ENCODE assay signal across 17 mouse cellular contexts in genomic region chr8:81512826-81513225, GRCm38 (mm10).
"Had no signal": no experiment of that assay in that cellular context is flagged by ENCODE, and none has a peak within 500 bp of the region (broad histone marks: within the 10 kb centered on the region; RNA-seq: fewer than 3 reads in every experiment).

No protein-coding gene starts in this region.

- H3K27ac ChIP-seq: neural tube, embryonic 12.5 days; neural tube, embryonic 13.5 days; neural tube, embryonic 15.5 days; stomach, embryonic 15.5 days; stomach, postnatal 0 days had no signal

- H3K9ac ChIP-seq: neural tube, embryonic 12.5 days; neural tube, embryonic 13.5 days; neural tube, embryonic 15.5 days; stomach, embryonic 15.5 days had no signal

- H3K9me3 ChIP-seq: neural tube, embryonic 12.5 days; neural tube, embryonic 13.5 days; neural tube, embryonic 15.5 days; stomach, embryonic 15.5 days had no signal

- H3K27me3 ChIP-seq: neural tube, embryonic 12.5 days; neural tube, embryonic 13.5 days; neural tube, embryonic 15.5 days; stomach, embryonic 15.5 days had no signal

- H3K4me2 ChIP-seq: neural tube, embryonic 12.5 days; neural tube, embryonic 13.5 days; neural tube, embryonic 15.5 days; stomach, embryonic 15.5 days had no signal

- H3K36me3 ChIP-seq: neural tube, embryonic 12.5 days; neural tube, embryonic 13.5 days; neural tube, embryonic 15.5 days; stomach, embryonic 15.5 days had no signal

- DNase-seq: retina, postnatal 1 day; right cerebral cortex, adult 18-20 months; right cerebral cortex, postnatal 14 days; right cerebral cortex, postnatal 25 days; right cerebral cortex, postnatal 4 days; spleen, adult 18-20 months; thymus, adult 18-20 months; thymus, adult 2 months; thymus, postnatal 14 days; thymus, postnatal 25 days; thymus, postnatal 36 days; thymus, postnatal 4 days had no signal

- H3K4me1 ChIP-seq: neural tube, embryonic 12.5 days; neural tube, embryonic 13.5 days; neural tube, embryonic 15.5 days; stomach, embryonic 15.5 days had no signal

- H3K4me3 ChIP-seq: neural tube, embryonic 12.5 days; neural tube, embryonic 13.5 days; neural tube, embryonic 15.5 days; stomach, embryonic 15.5 days had no signal
